Mouse (Mus musculus): Measurements from ENCODE around the gene Bag6. TPM values are rescaled to one million over a fixed set of nuclear protein-coding genes. Genes with fewer than 3 reads are reported as not detected.

Bag6 gene
- 93.6 and 184 TPM in 2 replicates for polyA plus RNA-seq (2012; rRNA removed)

- Histone ChIP-seq H3K27ac (ENCODE audit: insufficient read depth, low read depth, low read length) (peak within 1 kb of the TSS; percentile 95), H3K36me3 (ENCODE audit: control insufficient read depth, insufficient read depth, low read length) (peaks cover 20% of the 10 kb centered on the region), H3K4me3 (ENCODE audit: low read depth, low read length) (peak within 1 kb of the TSS; percentile 67), H3K4me1 (ENCODE audit: control insufficient read depth, insufficient read depth, insufficient read length, low read length) (peaks cover 4% of the 10 kb centered on the region; the same call in 1 of the 2 replicates), H3K27me3 (ENCODE audit: control insufficient read depth, insufficient read depth, low read length) (no peaks in the 10 kb centered on the region)
- TF ChIP-seq CTCF (IDR thresholded peaks at IDR 0.05; ENCODE audit: extremely low read depth, insufficient read length, insufficient replicate concordance, low read depth, low read length): no peak
- TF ChIP-seq POLR2A (IDR thresholded peaks at IDR 0.05; ENCODE audit: low read depth, low read length): peak; percentile 31
- WGBS: under 1% methylated on average over 66 of the region's 66 CpGs
Measured at GRCm38 (mm10) chr17:35134801-35135590, at the start of gene Bag6. Gene Bag6 (plus strand): TSS chr17:35135178.

GRCm38 (mm10) chr17:35085208-35085865 is 49.6 kb upstream of the Bag6 start, which contains the start of gene Ly6g6f:
Gene Ly6g6f (minus strand): TSS chr17:35085610.
- H3K4me1 ChIP-seq (ENCODE audit: control insufficient read depth, insufficient read depth, insufficient read length, low read length): peaks cover 9% of the 10 kb centered on the region; the same call in 1 of the 2 replicates
- 68% methylated on average over 7 of the region's 7 CpGs for WGBS
- no peak for TF ChIP-seq CTCF (IDR thresholded peaks at IDR 0.05; ENCODE audit: extremely low read depth, insufficient read length, insufficient replicate concordance, low read depth, low read length)
- TF ChIP-seq POLR2A (IDR thresholded peaks at IDR 0.05; ENCODE audit: low read depth, low read length): no peak
- no peaks in the 10 kb centered on the region for H3K36me3 ChIP-seq (ENCODE audit: control insufficient read depth, insufficient read depth, low read length)
- no peak within 1 kb of the TSS for H3K4me3 ChIP-seq (ENCODE audit: low read depth, low read length)
- H3K27me3 ChIP-seq (ENCODE audit: control insufficient read depth, insufficient read depth, low read length): no peaks in the 10 kb centered on the region
- no peak within 1 kb of the TSS for H3K27ac ChIP-seq (ENCODE audit: insufficient read depth, low read depth, low read length)

GRCm38 (mm10) chr17:35088151-35088550 is 46.8 kb upstream of the Bag6 start:
- Histone ChIP-seq H3K4me1 (ENCODE audit: control insufficient read depth, insufficient read depth, insufficient read length, low read length) (peaks cover 6% of the 10 kb centered on the region; the same call in 1 of the 2 replicates), H3K36me3 (ENCODE audit: control insufficient read depth, insufficient read depth, low read length) (peaks cover 20% of the 10 kb centered on the region), H3K27ac (ENCODE audit: insufficient read depth, low read depth, low read length) (no peak overlapping the region), H3K4me3 (ENCODE audit: low read depth, low read length) (no peak overlapping the region), H3K27me3 (ENCODE audit: control insufficient read depth, insufficient read depth, low read length) (no peaks in the 10 kb centered on the region)
- WGBS: 43% methylated on average over 2 of the region's 2 CpGs
- TF ChIP-seq CTCF (IDR thresholded peaks at IDR 0.05; ENCODE audit: extremely low read depth, insufficient read length, insufficient replicate concordance, low read depth, low read length): no peak
- TF ChIP-seq POLR2A (IDR thresholded peaks at IDR 0.05; ENCODE audit: low read depth, low read length): no peak

- 2% methylated on average over 64 of the region's 67 CpGs for WGBS
- Histone ChIP-seq H3K27ac (ENCODE audit: insufficient read depth, low read depth, low read length) (peak within 1 kb of the TSS; percentile 93), H3K36me3 (ENCODE audit: control insufficient read depth, insufficient read depth, low read length) (peaks cover 25% of the 10 kb centered on the region), H3K4me1 (ENCODE audit: control insufficient read depth, insufficient read depth, insufficient read length, low read length) (0 out of 2 replicates have a peak, but pooled peaks cover 3% of the 10 kb centered on the region), H3K4me3 (ENCODE audit: low read depth, low read length) (peak within 1 kb of the TSS; percentile 73), H3K27me3 (ENCODE audit: control insufficient read depth, insufficient read depth, low read length) (no peaks in the 10 kb centered on the region)
- TF ChIP-seq POLR2A (IDR thresholded peaks at IDR 0.05; ENCODE audit: low read depth, low read length): peak; percentile 86
- TF ChIP-seq CTCF (IDR thresholded peaks at IDR 0.05; ENCODE audit: extremely low read depth, insufficient read length, insufficient replicate concordance, low read depth, low read length): no peak
Measured at GRCm38 (mm10) chr17:35088825-35089644, 45.9 kb upstream of the Bag6 start, which contains the start of gene Abhd16a. Gene Abhd16a (plus strand): TSS chr17:35089263.

- H3K27me3 ChIP-seq (ENCODE audit: control insufficient read depth, insufficient read depth, low read length): no peaks in the 10 kb centered on the region
- no peaks in the 10 kb centered on the region for H3K4me1 ChIP-seq (ENCODE audit: control insufficient read depth, insufficient read depth, insufficient read length, low read length)
- TF ChIP-seq CTCF (IDR thresholded peaks at IDR 0.05; ENCODE audit: extremely low read depth, insufficient read length, insufficient replicate concordance, low read depth, low read length) (no peak), POLR2A (IDR thresholded peaks at IDR 0.05; ENCODE audit: low read depth, low read length) (no peak)
- H3K36me3 ChIP-seq (ENCODE audit: control insufficient read depth, insufficient read depth, low read length): peaks cover 35% of the 10 kb centered on the region
- peak overlapping the region; percentile 30 for H3K4me3 ChIP-seq (ENCODE audit: low read depth, low read length)
- WGBS: 56% methylated on average over 8 of the region's 8 CpGs
- H3K27ac ChIP-seq (ENCODE audit: insufficient read depth, low read depth, low read length): peak overlapping the region; percentile 93; the same call in 1 of the 2 replicates
Measured at GRCm38 (mm10) chr17:35090166-35090932, 44.6 kb upstream of the Bag6 start.

Measured in small intestine, adult 2 months (tissue).